Mouse (Mus musculus): ENCODE measurements at regions not wholly inside any gene's neighbourhood (a gene's known extent, or its start where the extent isn't known, plus 50 kb on each side); places are given as distances from the start of the nearest gene placed in this dataset.

DNA sequence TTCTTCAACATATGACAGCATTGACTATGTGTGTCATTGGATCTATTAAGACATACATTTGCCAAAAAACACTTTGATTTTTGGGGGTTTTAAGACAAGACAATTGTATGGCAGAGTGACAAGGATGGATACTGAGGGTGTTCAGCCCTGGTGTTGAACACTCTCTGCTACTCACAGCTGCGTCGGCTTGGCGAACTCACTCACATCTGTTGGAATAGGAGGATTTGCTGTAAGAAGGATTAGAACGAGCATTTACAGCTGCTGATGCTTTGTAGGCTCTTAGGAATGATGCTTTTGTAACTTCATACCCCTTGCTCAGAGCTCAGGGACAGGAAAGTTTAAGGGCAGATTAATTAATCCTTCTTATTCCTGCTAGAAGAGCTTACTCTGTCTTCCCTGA is 199.2 kb downstream of the Rnd3 start:
- TF ChIP-seq POLR2A (IDR thresholded peaks at IDR 0.05; ENCODE audit: insufficient read length, low read depth) = no peak
- TF ChIP-seq SRF (IDR thresholded peaks at IDR 0.05; ENCODE audit: control insufficient read depth, insufficient read length, low read depth) = no peak
- no peak for TF ChIP-seq USF1 (IDR thresholded peaks at IDR 0.05; ENCODE audit: low read depth)
- TF ChIP-seq MYOD1 (IDR thresholded peaks at IDR 0.05; ENCODE audit: control insufficient read depth in 1 of 3, insufficient read length in 2 of 3, low read depth in 2 of 3) = no peak
- no peak for TF ChIP-seq MAX (IDR thresholded peaks at IDR 0.05; ENCODE audit: low read depth)

All from myocyte (in vitro differentiated cells).